Mouse (Mus musculus) kidney, adult 2 months (tissue): ENCODE data around the gene Ptprd.

Experiments
- CTCF ChIP-seq: fragments of 200-500 bp; conservative IDR thresholded peaks from 2 replicates; pipeline ENCODE4 v1.5.1; 2011; ENCODE audit warnings: low read depth, mild to moderate bottlenecking, control low read depth, low read length, moderate library complexity, mixed read lengths; ENCODE audit not compliant: insufficient read depth, insufficient read length
- POLR2A ChIP-seq: fragments of 200-500 bp; IDR thresholded peaks from one replicate; pipeline ENCODE4 v1.6.1; 2011; ENCODE audit warnings: low read depth, low read length, control low read depth

DNA sequence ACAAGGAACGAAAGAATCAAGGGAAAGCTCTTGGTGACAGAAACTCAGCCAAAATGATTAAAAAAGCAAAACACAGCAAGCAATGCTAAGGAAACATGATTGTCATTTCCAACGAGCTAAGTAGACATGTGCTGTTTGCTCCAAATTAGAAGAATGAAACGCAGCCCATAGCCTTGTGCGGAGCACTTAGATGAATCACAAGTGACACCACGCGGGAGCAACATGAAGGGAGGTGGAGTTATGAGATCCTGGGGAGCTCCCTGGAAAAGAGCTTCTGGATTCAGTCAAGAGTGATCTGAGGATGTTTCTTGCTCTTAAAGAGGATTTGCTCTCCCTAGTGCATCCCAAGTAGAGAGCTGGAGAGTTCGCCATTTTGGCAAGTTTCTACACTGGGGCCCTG is 1590.0 kb downstream of the Ptprd start:
- TF ChIP-seq CTCF (no peak), POLR2A (no peak)
